35 mouse cellular contexts compared by ENCODE assay signal in the genomic region with DNA sequence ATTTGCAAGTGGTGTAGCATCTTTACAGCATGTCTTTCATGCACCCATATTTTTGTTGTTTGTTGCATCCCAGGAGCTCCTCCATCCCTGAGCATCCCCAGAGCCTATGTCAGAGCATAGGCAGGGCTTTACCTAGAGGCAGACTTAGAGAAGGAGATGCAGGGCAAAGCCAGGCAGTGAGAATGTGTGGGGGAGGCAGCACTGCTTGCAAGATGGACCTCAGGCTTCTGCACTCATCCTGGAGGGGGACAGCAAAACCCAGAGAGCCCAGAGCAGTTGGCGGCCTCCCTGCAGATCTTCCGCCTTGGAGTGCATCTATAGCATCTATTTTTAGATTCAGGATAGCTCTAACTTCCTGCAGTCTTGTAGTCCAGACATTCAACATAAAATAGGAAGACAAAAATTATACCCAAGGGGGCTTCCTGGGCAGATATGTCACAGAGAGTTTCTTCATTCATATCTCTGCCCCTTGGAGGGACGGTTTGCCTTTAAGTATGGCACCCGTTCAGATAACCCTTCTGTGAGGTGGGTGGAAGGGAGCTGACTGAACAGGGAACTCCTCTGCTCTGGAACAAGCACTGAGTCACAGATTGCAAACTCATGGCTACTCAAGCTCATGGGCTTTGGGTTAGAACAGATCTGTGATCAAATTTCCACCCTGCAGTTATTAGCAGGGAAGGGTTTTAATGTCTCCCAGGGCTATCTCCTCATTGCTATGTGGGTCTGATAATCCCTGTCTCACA. TPM values are rescaled to one million over a fixed set of nuclear protein-coding genes. Genes with fewer than 3 reads are reported as not detected.
A peak's percentile ranks its signal among the peaks of the same experiment; 100 is the strongest.
DNase-seq lines count a peak whose midpoint lies in the region; ATAC-seq lines count a peak whose summit lies in the region.
"Had no signal": no experiment of that assay in that cellular context is flagged by ENCODE, and none has a peak within 500 bp of the region (broad histone marks: within the 10 kb centered on the region; RNA-seq: fewer than 3 reads in every experiment).

No protein-coding gene starts in this region.

- WGBS in midbrain, embryonic 11.5 days = 87% methylated on average over 4 of the region's 4 CpGs
- 82% methylated on average over 4 of the region's 4 CpGs for WGBS in midbrain, embryonic 15.5 days
- WGBS in forebrain, embryonic 15.5 days = 87% methylated on average over 4 of the region's 4 CpGs

- DNase-seq in midbrain, embryonic 11.5 days (ENCODE audit: low spot score, missing footprints) = peak; percentile 23
- DNase-seq in thymus, postnatal 25 days = peak; percentile 27
- no peak for DNase-seq in thymus, adult 18-20 months
- DNase-seq in brain, adult 2 months (ENCODE audit: low read depth, low spot score) = peak; percentile 72
- no peak for DNase-seq in testis, postnatal 10 days (ENCODE audit: low spot score)
- DNase-seq: adrenal gland, adult 8-10 months; adrenal gland, postnatal 25 days; cerebellum, adult 11 months; cerebellum, adult 2 months; cerebellum, adult 9-11 months; cerebellum, postnatal 25 days; embryo, embryonic 11 days; forebrain, postnatal 0 days; gastrocnemius, postnatal 10 days; gastrocnemius, postnatal 36 days; heart, adult 11 months had no signal

- ATAC-seq in midbrain, embryonic 11.5 days (ENCODE audit: low FRiP score) = no peak
- no peak for ATAC-seq in midbrain, embryonic 15.5 days (replicated peaks)
- ATAC-seq in megakaryocyte progenitor cell, adult 5-6 weeks (replicated peaks; ENCODE audit: poor library complexity) = 0 out of 2 replicates have a peak, but pooled peaks have one; percentile 29
- no peak for ATAC-seq in forebrain, embryonic 15.5 days (replicated peaks)
- ATAC-seq: activated CD4-positive, CD25-positive, alpha-beta regulatory T cell, adult 4 months; forebrain, postnatal 0 days had no signal

- no peak overlapping the region for H3K27ac ChIP-seq in midbrain, embryonic 11.5 days (ENCODE audit: low read depth, low read length)
- H3K27ac ChIP-seq in midbrain, embryonic 15.5 days = no peak overlapping the region
- no peak overlapping the region for H3K27ac ChIP-seq in forebrain, embryonic 15.5 days (replicated peaks)
- H3K27ac ChIP-seq: embryonic facial prominence, embryonic 10.5 days; embryonic facial prominence, embryonic 13.5 days; forebrain, embryonic 12.5 days; hindbrain, embryonic 12.5 days; hindbrain, embryonic 15.5 days had no signal

- no peak overlapping the region for H3K9ac ChIP-seq in midbrain, embryonic 11.5 days (ENCODE audit: low read length)
- no peak overlapping the region for H3K9ac ChIP-seq in midbrain, embryonic 15.5 days
- no peak overlapping the region for H3K9ac ChIP-seq in forebrain, embryonic 15.5 days (replicated peaks)
- H3K9ac ChIP-seq: embryonic facial prominence, embryonic 13.5 days; forebrain, embryonic 12.5 days; forebrain, postnatal 0 days; hindbrain, embryonic 12.5 days; hindbrain, embryonic 15.5 days had no signal

- H3K27me3 ChIP-seq in midbrain, embryonic 11.5 days (ENCODE audit: control insufficient read depth, insufficient read depth, low read length) = no peaks in the 10 kb centered on the region
- H3K27me3 ChIP-seq in midbrain, embryonic 15.5 days (replicated peaks) = no peaks in the 10 kb centered on the region
- no peaks in the 10 kb centered on the region for H3K27me3 ChIP-seq in forebrain, embryonic 15.5 days
- H3K27me3 ChIP-seq: forebrain, embryonic 12.5 days; hindbrain, embryonic 12.5 days; hindbrain, embryonic 15.5 days had no signal

- H3K4me1 ChIP-seq in midbrain, embryonic 11.5 days (ENCODE audit: control insufficient read depth, insufficient read depth, low read length) = no peaks in the 10 kb centered on the region
- no peaks in the 10 kb centered on the region for H3K4me1 ChIP-seq in midbrain, embryonic 15.5 days
- H3K4me1 ChIP-seq in forebrain, embryonic 15.5 days = no peaks in the 10 kb centered on the region
- H3K4me1 ChIP-seq: embryonic facial prominence, embryonic 13.5 days; forebrain, embryonic 12.5 days; hindbrain, embryonic 12.5 days; hindbrain, embryonic 15.5 days had no signal

- no peak overlapping the region for H3K4me2 ChIP-seq in midbrain, embryonic 11.5 days
- H3K4me2 ChIP-seq in midbrain, embryonic 15.5 days = no peak overlapping the region
- H3K4me2 ChIP-seq in forebrain, embryonic 15.5 days (replicated peaks) = no peak overlapping the region
- H3K4me2 ChIP-seq: embryonic facial prominence, embryonic 13.5 days; forebrain, embryonic 12.5 days; heart, embryonic 11.5 days; hindbrain, embryonic 12.5 days; hindbrain, embryonic 15.5 days had no signal

- H3K36me3 ChIP-seq in midbrain, embryonic 11.5 days (ENCODE audit: control insufficient read depth, insufficient read depth, low read length) = no peaks in the 10 kb centered on the region
- H3K36me3 ChIP-seq in midbrain, embryonic 15.5 days (replicated peaks) = no peaks in the 10 kb centered on the region
- no peaks in the 10 kb centered on the region for H3K36me3 ChIP-seq in forebrain, embryonic 15.5 days
- H3K36me3 ChIP-seq: embryonic facial prominence, embryonic 10.5 days; embryonic facial prominence, embryonic 13.5 days; forebrain, embryonic 12.5 days; hindbrain, embryonic 12.5 days; hindbrain, embryonic 15.5 days had no signal

- H3K9me3 ChIP-seq in midbrain, embryonic 11.5 days (ENCODE audit: control insufficient read depth, low read length) = no peaks in the 10 kb centered on the region
- H3K9me3 ChIP-seq in midbrain, embryonic 15.5 days = no peaks in the 10 kb centered on the region
- H3K9me3 ChIP-seq in forebrain, embryonic 15.5 days = no peaks in the 10 kb centered on the region
- H3K9me3 ChIP-seq: embryonic facial prominence, embryonic 10.5 days; embryonic facial prominence, embryonic 13.5 days; forebrain, embryonic 12.5 days; hindbrain, embryonic 12.5 days; hindbrain, embryonic 15.5 days had no signal

- no peak overlapping the region for H3K4me3 ChIP-seq in midbrain, embryonic 11.5 days (ENCODE audit: low read depth, low read length)
- no peak overlapping the region for H3K4me3 ChIP-seq in midbrain, embryonic 15.5 days
- no peak overlapping the region for H3K4me3 ChIP-seq in forebrain, embryonic 15.5 days
- H3K4me3 ChIP-seq: embryonic facial prominence, embryonic 10.5 days; embryonic facial prominence, embryonic 13.5 days; erythroblast, embryonic 14.5 days; forebrain, embryonic 12.5 days; hindbrain, embryonic 12.5 days; hindbrain, embryonic 15.5 days had no signal

RNA-seq across cellular contexts. Expression of gene Dntt, which starts 6.9 kb away (rescaled TPM):
- polyA plus RNA-seq in midbrain, embryonic 11.5 days (2014; fragmentation: Nextera tagmentation; extraction: Ambion mirVana) = 0.14 TPM in 1 of 2 replicates, not detected in the other
- polyA plus RNA-seq in midbrain, embryonic 15.5 days (2015; fragmentation: Nextera tagmentation; extraction: Ambion mirVana) = 0.33 and 0.41 TPM in 2 replicates
- 5.7 and 18.3 TPM in 2 replicates for total RNA-seq in megakaryocyte progenitor cell, adult 5-6 weeks (2015)
- 10.0 and 29.0 TPM in 2 replicates for total RNA-seq in megakaryocyte progenitor cell, adult 5-6 weeks (2017)
- not detected in 2 replicates for polyA plus RNA-seq in forebrain, embryonic 15.5 days (2015; fragmentation: Nextera tagmentation; extraction: Ambion mirVana)
- total RNA-seq: adrenal gland, adult 8-10 months; adrenal gland, postnatal 25 days; ES-E14; gastrocnemius, adult 18-20 months; heart, adult 8-10 months; heart, postnatal 25 days had no signal
- polyA plus RNA-seq: cerebellum, adult 2 months; cortical plate, adult 2 months; embryonic facial prominence, embryonic 10.5 days; embryonic facial prominence, embryonic 13.5 days; erythroblast, embryonic 14.5 days; forebrain, embryonic 12.5 days; heart, embryonic 11.5 days; heart, embryonic 14.5 days; heart, postnatal 0 days; hindbrain, embryonic 15.5 days had no signal

RNA-seq across cellular contexts. Expression of gene Opalin, which starts 40.9 kb away (rescaled TPM):
- not detected in 2 replicates for polyA plus RNA-seq in midbrain, embryonic 11.5 days (2014; fragmentation: Nextera tagmentation; extraction: Ambion mirVana)
- not detected in 2 replicates for polyA plus RNA-seq in midbrain, embryonic 15.5 days (2015; fragmentation: Nextera tagmentation; extraction: Ambion mirVana)
- not detected in 2 replicates for total RNA-seq in megakaryocyte progenitor cell, adult 5-6 weeks (2015)
- total RNA-seq in megakaryocyte progenitor cell, adult 5-6 weeks (2017) = not detected in 2 replicates
- not detected in 2 replicates for polyA plus RNA-seq in forebrain, embryonic 15.5 days (2015; fragmentation: Nextera tagmentation; extraction: Ambion mirVana)
- total RNA-seq: adrenal gland, adult 8-10 months; adrenal gland, postnatal 25 days; ES-E14; forebrain, postnatal 0 days; gastrocnemius, adult 18-20 months; gastrocnemius, postnatal 10 days; gastrocnemius, postnatal 36 days; heart, adult 8-10 months; heart, postnatal 25 days; hematopoietic stem cell, adult 5-6 weeks had no signal
- polyA plus RNA-seq: embryonic facial prominence, embryonic 10.5 days; embryonic facial prominence, embryonic 13.5 days; erythroblast, embryonic 14.5 days; forebrain, embryonic 12.5 days; forebrain, postnatal 0 days; heart, postnatal 0 days; hindbrain, embryonic 12.5 days; hindbrain, embryonic 15.5 days had no signal

RNA-seq across cellular contexts. Expression of gene Blnk, which starts 41.6 kb away (rescaled TPM):
- 0.19 and 0.56 TPM in 2 replicates for polyA plus RNA-seq in midbrain, embryonic 11.5 days (2014; fragmentation: Nextera tagmentation; extraction: Ambion mirVana)
- polyA plus RNA-seq in midbrain, embryonic 15.5 days (2015; fragmentation: Nextera tagmentation; extraction: Ambion mirVana) = 0.56 and 0.61 TPM in 2 replicates
- total RNA-seq in megakaryocyte progenitor cell, adult 5-6 weeks (2015) = 0.84 TPM in 1 of 2 replicates, not detected in the other
- total RNA-seq in megakaryocyte progenitor cell, adult 5-6 weeks (2017) = 0.25 TPM in 1 of 2 replicates, not detected in the other
- 0.80 and 0.88 TPM in 2 replicates for polyA plus RNA-seq in forebrain, embryonic 15.5 days (2015; fragmentation: Nextera tagmentation; extraction: Ambion mirVana)
- polyA plus RNA-seq: erythroblast, embryonic 14.5 days had no signal

Comparison
In these comparisons a context has a peak if more than half of its experiments do, and no peak if none do; other contexts are left out.
1. DNase-seq: peak in midbrain, embryonic 11.5 days (single experiment), thymus, postnatal 25 days (single experiment) and brain, adult 2 months (single experiment); none in thymus, adult 18-20 months (0 of 2) and testis, postnatal 10 days (single experiment).